Mouse (Mus musculus) liver, postnatal 0 days (tissue): ENCODE data around the gene Nars2.

Experiments used
- CTCF ChIP-seq: sonication (generic); IDR thresholded peaks from 2 replicates; pipeline ENCODE4 v1.5.1; 2016; ENCODE audit warnings: antibody characterized with exemption, low read depth
- EP300 ChIP-seq: IDR thresholded peaks from 2 replicates; pipeline ENCODE4 v1.6.1; 2016; ENCODE audit warnings: antibody characterized with exemption, low read depth, mild to moderate bottlenecking

DNA sequence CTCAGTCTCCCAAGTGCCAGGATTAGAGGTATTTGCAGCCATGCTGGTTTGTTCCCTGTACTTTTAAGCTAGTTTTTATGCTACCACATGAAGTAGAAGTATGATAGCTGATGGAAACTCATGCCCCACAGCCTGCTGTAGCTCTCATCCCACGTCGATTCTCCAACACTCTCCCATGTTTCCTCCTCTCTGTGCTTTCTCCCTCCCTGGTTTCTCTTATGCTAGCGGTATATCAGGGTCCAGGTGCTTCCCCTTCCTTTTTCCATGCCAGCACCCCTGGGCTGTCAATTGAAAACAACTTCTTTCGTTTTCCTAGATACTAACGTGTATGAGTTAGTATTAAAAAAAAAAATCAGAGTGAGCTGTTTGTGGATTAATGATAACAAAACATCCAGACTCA, 120.8 kb downstream of the Nars2 start:
- TF ChIP-seq CTCF, result no peak
- no peak for TF ChIP-seq EP300
